Mouse (Mus musculus) liver, embryonic 14.5 days (tissue): ENCODE measurements at regions not wholly inside any gene's neighbourhood (a gene's known extent, or its start where the extent isn't known, plus 50 kb on each side); places are given as distances from the start of the nearest gene placed in this dataset.

Experiments used
- ATAC-seq: fragments of 200-750 bp; cut with Nextera tagmentation; 2 replicates; pipeline ENCODE4 v1.8.0; 2017; ENCODE audit warnings: moderate number of reproducible peaks, mild to moderate bottlenecking, moderate library complexity; ENCODE audit not compliant: insufficient read depth
- DNase-seq, 3 experiments: peaks; one replicate each; pipeline ENCODE4 v3.0.0-alpha.2; 2012 to 2013; ENCODE audit warnings: low read depth in 3 of 3, low spot score in 3 of 3
- H3K27ac ChIP-seq: fragments of 300-500 bp; sonication (generic); 2 replicates; pipeline ENCODE4 v1.5.1; 2014; ENCODE audit warnings: moderate library complexity, mild to moderate bottlenecking, control low read depth, inconsistent platforms
- H3K27me3 ChIP-seq: fragments of 300-500 bp; sonication (generic); 2 replicates; pipeline ENCODE4 v1.6.1; 2014; ENCODE audit warnings: mild to moderate bottlenecking, low read length, moderate library complexity; ENCODE audit not compliant: control insufficient read depth, insufficient read depth
- H3K36me3 ChIP-seq: fragments of 300-500 bp; sonication (generic); replicated peaks from 2 replicates; pipeline ENCODE4 v1.6.1; 2014; ENCODE audit warnings: low read depth; ENCODE audit not compliant: control insufficient read depth, insufficient read depth
- H3K4me1 ChIP-seq, 2 experiments: fragments of 200-500 bp in 1 of 2; fragments of 300-500 bp in 1 of 2; sonication (generic) in 1 of 2; replicated peaks; 2 replicates each; pipeline ENCODE4 v1.6.1; 2012 to 2014; ENCODE audit warnings: antibody characterized with exemption in 1 of 2, inconsistent platforms in 1 of 2, low read length in 1 of 2; ENCODE audit not compliant: control insufficient read depth in 2 of 2, insufficient read depth in 2 of 2
- H3K4me2 ChIP-seq: fragments of 300-500 bp; sonication (generic); 2 replicates; pipeline ENCODE4 v1.6.1; 2014; ENCODE audit warnings: low read depth, mild to moderate bottlenecking, control low read depth, moderate library complexity
- H3K4me3 ChIP-seq, 2 experiments: fragments of 200-500 bp in 1 of 2; fragments of 300-500 bp in 1 of 2; sonication (generic) in 1 of 2; 2 replicates each; pipeline ENCODE4 v1.5.1; 2012 to 2014; ENCODE audit warnings: low read depth in 2 of 2, low read length in 2 of 2, mild to moderate bottlenecking in 2 of 2, control low read depth in 1 of 2, inconsistent platforms in 1 of 2, moderate library complexity in 1 of 2; ENCODE audit not compliant: insufficient read depth in 1 of 2
- H3K9ac ChIP-seq: fragments of 300-500 bp; sonication (generic); replicated peaks from 2 replicates; pipeline ENCODE4 v1.6.1; 2014; ENCODE audit warnings: mild to moderate bottlenecking, control low read depth, moderate library complexity
- H3K9me3 ChIP-seq: fragments of 300-500 bp; sonication (generic); 2 replicates; pipeline ENCODE4 v1.6.1; 2016; ENCODE audit warnings: low read length, mixed read lengths; ENCODE audit not compliant: control insufficient read depth
- CTCF ChIP-seq: IDR thresholded peaks from 2 replicates; pipeline ENCODE4 v1.5.1; 2016; ENCODE audit warnings: antibody characterized with exemption, low read depth, control low read depth
- EP300 ChIP-seq: IDR thresholded peaks from 2 replicates; pipeline ENCODE4 v1.6.1; 2016; ENCODE audit warnings: antibody characterized with exemption, low read depth
- WGBS: fragments of 180-500 bp; shearing (Covaris S2); extraction: QIAGEN DNeasy Blood & Tissue Kit; methylation state at CpG from one replicate; pipeline ENCODE4 v1.1.7; 2014; ENCODE audit not compliant: insufficient replicate concordance; 5-methylcytosine and 5-hydroxymethylcytosine counted together

- no peak for TF ChIP-seq EP300
- TF ChIP-seq CTCF: no peak
- H3K4me1 ChIP-seq: no peaks in the 10 kb centered on the region
- H3K27me3 ChIP-seq: no peaks in the 10 kb centered on the region
- no peak for ATAC-seq
- no peak for DNase-seq
- no peak overlapping the region for H3K4me3 ChIP-seq
- no peaks in the 10 kb centered on the region for H3K9me3 ChIP-seq
- no peak overlapping the region for H3K27ac ChIP-seq
- H3K9ac ChIP-seq: no peak overlapping the region
- no peak overlapping the region for H3K4me2 ChIP-seq
- no peaks in the 10 kb centered on the region for H3K36me3 ChIP-seq
- 38% methylated on average over 2 of the region's 2 CpGs for WGBS
Measured at GRCm38 (mm10) chr4:89451741-89452140, 140.9 kb upstream of the Cdkn2b start.

- TF ChIP-seq CTCF (no peak), EP300 (no peak)
- Histone ChIP-seq H3K4me1 (peaks cover 4 to 14% of the 10 kb centered on the region in 2 experiments; a peak in 3 of 4 replicates), H3K27me3 (no peaks in the 10 kb centered on the region), H3K9ac (no peak overlapping the region), H3K36me3 (no peaks in the 10 kb centered on the region), H3K4me3 (no peak overlapping the region), H3K27ac (no peak overlapping the region), H3K4me2 (no peak overlapping the region), H3K9me3 (no peaks in the 10 kb centered on the region)
- WGBS: 67% methylated on average over 8 of the region's 8 CpGs
- ATAC-seq (no peak), DNase-seq (no peak)
Measured at GRCm38 (mm10) chr4:89446765-89447487, 136.1 kb upstream of the Cdkn2b start.

DNA sequence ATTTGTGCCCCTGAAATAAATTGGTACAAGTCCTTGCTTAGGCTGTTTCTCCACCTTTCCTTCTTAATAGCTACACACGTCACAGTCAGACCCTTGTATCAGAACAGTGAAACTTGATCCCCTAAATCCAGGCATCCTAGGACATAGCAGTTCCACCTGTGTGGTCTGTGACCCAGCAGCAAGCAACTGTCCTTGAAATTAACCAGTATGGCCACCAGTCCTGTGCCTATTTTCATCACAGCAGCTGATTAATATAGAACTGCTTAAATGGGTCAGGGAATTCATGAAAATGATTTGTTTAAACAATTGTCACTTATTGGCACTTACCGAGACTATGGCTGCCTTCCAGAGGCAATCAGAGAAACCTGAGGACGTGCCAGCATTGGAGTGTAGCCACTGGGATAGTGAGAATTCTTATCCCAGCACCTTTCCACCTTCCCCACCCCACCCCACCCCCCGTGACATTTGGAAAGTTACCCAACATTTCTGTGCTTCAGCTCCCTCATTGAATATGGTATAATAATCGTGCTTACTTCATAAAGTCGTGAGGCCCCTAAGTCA lies 135.4 kb upstream of the Cdkn2b start:
- Histone ChIP-seq H3K36me3 (no peaks in the 10 kb centered on the region), H3K4me3 (no peak overlapping the region), H3K9ac (no peak overlapping the region), H3K9me3 (no peaks in the 10 kb centered on the region), H3K4me2 (no peak overlapping the region), H3K4me1 (peaks cover 4 to 14% of the 10 kb centered on the region in 2 experiments; a peak in 3 of 4 replicates), H3K27me3 (no peaks in the 10 kb centered on the region), H3K27ac (no peak overlapping the region)
- 55% methylated on average over 6 of the region's 6 CpGs for WGBS
- ATAC-seq (no peak), DNase-seq (no peak)
- no peak for TF ChIP-seq EP300
- TF ChIP-seq CTCF: no peak

GRCm38 (mm10) chr4:89445214-89446155 lies 134.6 kb upstream of the Cdkn2b start:
- Histone ChIP-seq H3K4me1 (peaks cover 4 to 14% of the 10 kb centered on the region in 2 experiments; a peak in 3 of 4 replicates), H3K9me3 (no peaks in the 10 kb centered on the region), H3K4me3 (no peak overlapping the region), H3K36me3 (no peaks in the 10 kb centered on the region), H3K4me2 (peak overlapping the region; percentile 37), H3K27me3 (no peaks in the 10 kb centered on the region), H3K9ac (no peak overlapping the region), H3K27ac (no peak overlapping the region)
- WGBS: 20% methylated on average over 11 of the region's 11 CpGs
- DNase-seq (peak in 2 of 3 experiments; percentile 15 to 23), ATAC-seq (peak; percentile 71)
- TF ChIP-seq CTCF (no peak), EP300 (no peak)
